Mouse (Mus musculus) embryo, embryonic 10 days (tissue): Measurements from ENCODE around the gene Tnrc6b.

Source experiments
- DNase-seq: peaks from one replicate; pipeline ENCODE4 v3.0.0-alpha.2; 2015; ENCODE audit warnings: low spot score

Gene Tnrc6b

DNA sequence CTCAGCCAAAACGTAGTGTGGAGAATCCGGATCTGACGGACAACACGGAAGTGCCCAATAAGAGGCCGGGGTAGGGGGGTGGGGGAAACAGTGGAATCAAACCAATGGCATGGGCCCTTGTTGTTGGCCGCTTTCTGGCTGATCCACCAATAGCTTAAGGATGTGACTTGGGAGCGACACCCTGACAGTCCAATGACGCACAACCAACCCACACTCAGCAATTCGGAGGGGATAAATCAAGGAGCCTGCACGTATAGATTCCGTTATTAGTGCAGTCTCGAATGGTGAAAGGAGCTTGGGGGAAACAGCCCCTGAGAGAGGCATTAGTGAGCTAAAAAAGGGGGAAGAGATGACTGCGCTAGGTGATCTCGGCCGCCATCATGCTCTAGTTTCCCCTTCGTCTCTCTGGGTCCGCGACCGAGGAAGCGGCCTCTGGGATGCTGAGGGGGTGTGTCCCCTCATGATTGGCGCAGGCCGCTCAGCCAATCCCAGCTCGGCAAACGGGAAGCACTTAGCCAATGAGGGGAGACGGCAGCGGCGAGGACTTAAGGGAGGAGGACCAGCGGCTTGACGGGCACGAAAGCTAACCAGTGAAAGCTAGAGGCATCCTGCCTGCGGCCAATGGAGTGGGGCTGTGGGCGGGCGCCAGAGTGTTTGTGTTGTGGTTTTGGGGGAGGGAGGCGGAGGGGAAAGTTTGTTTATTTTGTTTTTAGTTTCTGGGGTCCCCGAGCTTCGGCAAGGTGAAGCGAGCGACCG lies at the start of gene Tnrc6b:
Gene Tnrc6b (plus strand): TSS at position 706 of the 756 bp plus-strand sequence.
- DNase-seq, result peak; percentile 100

DNA sequence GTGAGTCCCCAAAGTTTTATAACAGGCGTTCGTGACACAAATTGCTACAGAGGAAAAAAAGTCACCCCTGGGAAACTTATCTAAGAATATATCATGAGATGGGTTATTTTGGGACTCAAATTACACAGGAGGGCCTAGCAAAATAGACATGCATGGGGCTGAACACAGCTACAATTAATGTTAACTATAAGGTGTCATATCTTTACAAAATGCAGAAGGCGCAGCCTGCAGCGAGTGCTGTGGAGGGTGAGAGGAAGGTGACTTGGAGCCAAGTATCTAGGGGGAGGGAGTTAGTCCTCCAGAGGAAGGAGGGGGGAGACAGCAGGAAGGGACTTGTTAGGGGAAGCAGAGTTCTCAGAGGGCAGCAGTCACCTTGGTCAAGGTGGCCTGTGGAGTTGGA lies 46.7 kb upstream of the Tnrc6b start:
- no peak for DNase-seq

DNA sequence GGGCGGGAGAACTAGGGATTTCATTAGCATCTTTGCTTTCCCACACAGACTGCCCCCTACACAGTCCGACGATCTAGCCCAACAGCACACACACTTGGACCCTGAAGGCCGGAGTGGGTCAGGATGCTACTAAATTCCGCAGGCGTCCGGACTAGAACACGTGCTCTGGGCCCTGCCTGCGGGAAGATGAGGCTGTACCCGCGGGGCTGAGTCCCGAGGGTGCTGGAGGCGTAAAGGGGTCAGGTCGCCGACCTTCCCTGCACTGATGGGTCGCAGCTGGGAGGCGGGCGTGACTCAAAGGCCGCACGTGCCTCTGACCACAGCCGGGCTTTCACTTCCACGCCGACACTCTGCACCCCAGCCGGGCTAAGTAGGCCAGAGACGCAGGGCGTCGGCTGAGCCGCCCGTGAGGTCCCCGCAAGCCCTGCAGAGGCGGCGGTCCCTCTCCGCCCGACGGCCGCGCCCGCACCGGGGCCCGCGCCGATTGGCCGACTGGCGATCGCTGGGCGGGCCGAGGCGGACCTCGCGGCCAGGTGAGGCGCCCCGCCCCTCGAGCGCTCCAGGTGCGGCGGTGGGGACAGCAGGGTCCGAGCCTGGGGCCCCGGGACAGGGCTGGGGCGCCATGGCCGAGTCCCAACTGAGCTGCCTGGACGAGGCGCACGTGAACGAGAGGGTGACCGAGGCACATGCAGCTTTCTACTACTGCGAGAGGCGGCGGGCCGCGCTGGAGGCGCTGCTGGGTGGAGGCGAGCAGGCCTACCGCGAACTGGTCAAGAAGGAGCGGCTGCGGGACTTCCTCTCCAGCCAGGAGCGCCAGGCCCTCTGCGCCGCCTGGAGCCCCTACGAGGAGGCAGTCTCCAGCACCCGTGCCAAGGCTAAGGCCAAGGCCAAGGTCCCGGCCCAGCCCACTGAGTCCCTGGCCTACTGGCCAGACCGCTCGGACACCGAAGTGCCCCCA lies 39.5 kb upstream of the Tnrc6b start, which contains the start of gene Fam83f:
Gene Fam83f (plus strand): TSS at position 553 of the 958 bp plus-strand sequence.
- DNase-seq, result peak; percentile 56

DNA sequence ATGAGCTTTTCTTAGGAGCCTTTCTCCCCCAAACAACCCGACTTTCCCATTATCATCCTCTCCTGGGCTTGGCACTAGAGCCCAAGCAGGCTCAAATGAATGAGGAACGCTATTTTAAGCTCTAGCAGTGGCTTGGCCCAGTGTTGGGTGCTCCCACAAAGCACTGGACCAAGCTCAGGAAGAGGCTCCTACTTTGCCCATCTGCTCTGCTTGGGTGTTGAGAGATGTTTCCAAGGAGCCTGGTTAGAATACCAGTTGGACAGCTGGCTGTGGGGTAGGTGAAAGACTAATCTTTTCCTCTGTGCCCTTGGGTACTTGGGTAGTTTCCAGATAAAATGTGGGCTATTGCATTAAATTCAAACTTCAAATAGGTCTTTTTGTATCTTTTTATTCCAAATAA lies 38.3 kb upstream of the Tnrc6b start:
- DNase-seq, result no peak

DNA sequence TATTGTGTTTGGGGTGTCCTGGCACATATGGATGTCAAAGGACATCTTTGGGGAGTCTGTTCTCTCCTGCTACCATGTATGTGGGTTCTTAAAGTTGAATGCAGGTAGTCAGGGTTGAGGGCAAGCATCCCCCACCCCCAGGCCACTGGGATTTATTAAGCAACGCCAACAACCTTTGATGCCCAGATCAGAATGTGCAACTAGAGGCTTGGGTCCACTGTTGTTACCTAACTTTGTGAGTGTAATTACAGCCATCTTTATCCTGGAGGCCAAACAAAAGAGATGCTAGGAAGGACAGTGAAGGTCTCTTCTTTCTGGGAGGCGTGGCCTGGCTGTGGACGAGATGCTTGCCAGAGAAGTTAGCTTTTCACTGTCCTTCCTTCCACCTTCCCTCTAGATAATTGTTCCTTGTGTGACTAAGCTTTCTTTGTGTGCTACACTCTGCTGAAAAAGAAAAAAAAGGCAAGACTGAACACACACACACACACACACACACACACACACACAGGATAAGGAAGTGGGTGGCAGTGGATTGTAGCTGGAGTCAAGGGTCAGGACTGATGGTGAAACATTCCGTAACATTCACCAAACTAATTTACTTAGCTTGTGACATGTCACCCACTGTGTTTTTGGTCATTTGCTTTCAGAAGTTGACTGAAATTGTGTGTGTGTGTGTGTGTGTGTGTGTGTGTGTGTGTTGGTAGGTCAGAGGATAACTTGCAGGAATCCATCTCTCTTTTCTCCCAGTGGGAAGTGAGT lies 37.6 kb upstream of the Tnrc6b start:
- no peak for DNase-seq

DNA sequence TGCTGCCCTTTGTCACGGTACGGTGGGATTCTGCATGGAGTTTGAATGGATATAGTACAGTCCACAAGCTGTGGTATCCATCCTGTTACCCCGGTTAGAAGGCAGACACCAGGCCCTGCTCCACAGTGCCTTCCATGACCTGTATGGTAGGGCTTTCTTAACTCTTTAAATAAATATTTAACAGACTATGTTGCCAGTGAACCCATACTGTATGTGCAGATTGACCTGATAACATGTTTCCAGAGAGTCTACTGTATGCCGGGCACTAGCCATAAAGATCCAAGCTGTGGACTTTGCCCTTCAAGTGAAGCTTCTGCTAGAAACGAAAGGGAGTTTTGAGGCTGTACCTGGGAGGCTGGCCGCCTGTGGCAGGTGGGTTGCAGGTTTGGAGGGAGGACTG lies 36.4 kb upstream of the Tnrc6b start:
- no peak for DNase-seq

DNA sequence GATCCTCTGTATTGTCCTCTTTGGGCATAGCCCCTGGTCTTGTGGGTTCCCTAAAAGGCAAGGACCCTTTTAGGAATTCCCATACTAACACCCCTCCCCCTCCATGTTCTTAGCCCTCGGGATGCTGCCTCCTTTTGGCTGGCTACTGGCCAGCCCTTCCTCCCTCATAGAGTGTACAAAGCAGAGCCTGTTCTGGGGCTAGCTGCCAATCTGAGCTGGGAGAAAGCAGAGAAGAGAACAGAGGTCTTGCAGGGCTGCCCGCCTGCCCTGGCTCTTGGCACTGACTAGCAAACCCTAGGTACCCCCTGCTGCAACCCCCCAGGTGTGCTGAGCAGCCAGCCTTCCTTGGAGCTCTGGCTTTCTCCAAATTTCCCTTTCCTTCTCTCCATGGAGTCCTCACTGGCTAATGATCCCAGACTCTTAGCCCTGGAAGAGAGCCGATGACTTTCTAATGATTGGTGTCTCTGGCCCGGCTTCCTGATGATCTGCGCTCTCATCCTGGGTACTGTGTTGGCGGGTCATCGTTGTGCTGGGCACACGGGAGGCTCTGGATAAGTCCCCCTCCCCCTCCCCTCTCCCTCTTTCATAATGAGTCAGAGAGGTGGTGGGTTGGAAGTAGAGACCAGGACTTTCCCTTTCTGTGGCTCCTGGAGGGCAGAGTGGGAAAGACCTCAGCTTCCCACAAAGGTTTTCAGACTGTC lies 31.4 kb upstream of the Tnrc6b start:
- no peak for DNase-seq

DNA sequence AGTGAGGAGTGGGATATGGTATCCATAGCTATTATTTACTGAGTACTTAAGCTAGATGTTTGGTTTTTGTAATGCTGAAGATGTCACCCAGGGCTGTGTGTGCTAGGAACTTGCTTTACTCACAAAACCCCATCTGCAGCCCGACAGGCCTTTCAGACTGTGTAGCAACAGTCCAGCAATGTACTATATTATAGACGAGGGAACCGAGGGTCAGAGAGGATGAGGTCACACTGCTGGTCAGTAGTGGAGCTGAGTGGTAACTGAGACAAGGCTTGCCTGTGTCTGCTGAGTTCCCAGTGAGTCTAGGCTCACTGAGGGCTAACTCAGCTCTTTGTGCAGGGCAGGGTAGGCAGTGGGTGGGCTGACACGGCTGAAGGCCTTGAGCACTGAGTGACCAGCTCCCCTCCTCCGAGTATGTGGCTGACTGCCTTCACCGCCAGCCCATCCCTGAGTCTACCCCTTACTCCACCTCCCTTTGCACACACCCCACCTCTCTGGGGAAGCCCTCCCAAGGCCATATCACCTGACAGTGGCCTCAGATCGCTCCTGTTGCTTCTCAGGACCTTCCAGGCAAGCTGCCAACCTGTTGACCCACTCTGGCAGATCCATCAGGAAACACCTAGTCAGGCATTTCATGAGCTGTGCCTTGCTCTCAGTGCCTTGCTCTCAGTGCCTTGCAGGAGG lies 30.6 kb upstream of the Tnrc6b start:
- no peak for DNase-seq

DNA sequence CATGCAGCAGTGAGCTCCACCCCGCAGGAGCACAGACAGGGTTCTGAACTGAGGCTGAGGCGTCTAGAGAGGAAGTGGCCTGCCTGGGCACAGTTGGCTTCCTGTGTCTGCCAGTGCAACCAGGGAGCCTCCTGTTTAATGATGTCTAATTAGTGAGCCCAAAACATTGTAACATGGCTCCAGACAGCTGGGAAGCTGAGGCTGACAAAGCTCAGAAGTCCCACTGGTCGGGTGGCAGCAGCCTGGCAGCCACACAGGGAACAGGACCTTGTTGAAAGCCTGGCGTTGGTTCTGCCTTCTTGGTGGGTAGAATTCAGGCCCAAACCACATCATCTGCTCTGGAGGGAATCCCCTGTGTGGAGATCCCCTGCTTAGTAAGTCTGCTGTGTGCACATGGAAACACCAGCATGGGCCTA lies 29.6 kb upstream of the Tnrc6b start:
- DNase-seq, result no peak

DNA sequence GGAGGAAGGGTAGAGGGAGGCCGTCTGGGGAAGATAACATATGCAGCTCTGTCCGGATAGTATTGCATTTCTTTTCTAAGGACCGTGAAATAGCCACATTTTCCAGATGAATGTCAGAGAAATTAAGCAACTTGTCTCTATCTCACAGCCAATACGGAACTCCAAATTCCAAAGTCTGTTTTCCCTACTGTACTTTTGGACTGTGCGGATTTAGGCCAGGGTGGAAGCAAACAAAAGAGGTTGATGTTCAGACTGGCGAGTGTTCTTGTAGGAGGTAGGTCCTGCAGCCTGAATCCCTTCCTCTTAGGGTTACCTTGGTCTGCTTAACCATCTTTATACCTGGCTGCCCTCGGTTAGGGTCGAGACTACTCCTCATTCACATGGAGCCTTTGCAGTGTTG lies 28.8 kb upstream of the Tnrc6b start:
- no peak for DNase-seq

DNA sequence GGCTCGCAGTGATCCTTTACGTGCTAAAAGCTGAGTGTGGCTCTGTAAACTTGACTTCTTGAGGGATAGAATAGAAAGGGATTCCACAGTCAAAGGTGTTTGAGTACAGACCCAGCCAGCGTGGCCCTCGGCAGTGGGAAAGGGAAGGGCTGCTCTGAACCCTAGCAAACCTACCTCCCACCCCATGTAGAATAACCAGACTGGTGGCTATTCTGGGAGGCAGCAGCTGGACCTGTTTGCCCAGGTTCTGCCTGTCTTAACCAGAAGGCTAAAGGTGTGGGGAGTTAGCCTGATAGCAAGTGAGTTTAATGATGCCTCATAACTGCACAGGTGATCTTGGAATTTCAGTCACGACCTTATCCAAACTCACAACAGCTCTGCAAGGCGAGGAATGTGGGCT lies 28.0 kb upstream of the Tnrc6b start:
- DNase-seq, result no peak

DNA sequence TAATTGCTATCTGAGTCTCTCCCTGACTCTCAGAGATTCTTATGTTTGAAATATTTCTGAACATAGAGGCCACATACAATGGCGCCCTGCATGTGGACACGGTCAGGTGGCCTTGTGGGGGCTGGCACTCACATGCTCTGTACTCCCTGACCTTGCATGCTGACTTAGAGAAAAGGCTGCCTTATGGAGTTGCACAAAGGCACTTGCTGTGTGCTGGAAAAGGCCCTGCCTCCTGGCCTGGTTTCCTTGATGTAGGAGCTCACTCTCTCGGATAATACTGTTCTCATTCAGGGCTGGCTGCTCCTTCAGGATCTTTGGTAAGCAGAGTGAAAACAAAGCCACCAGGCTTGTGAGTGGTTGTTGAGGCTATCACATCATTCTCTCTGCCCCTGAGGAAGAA lies 27.1 kb upstream of the Tnrc6b start:
- DNase-seq, result no peak

DNA sequence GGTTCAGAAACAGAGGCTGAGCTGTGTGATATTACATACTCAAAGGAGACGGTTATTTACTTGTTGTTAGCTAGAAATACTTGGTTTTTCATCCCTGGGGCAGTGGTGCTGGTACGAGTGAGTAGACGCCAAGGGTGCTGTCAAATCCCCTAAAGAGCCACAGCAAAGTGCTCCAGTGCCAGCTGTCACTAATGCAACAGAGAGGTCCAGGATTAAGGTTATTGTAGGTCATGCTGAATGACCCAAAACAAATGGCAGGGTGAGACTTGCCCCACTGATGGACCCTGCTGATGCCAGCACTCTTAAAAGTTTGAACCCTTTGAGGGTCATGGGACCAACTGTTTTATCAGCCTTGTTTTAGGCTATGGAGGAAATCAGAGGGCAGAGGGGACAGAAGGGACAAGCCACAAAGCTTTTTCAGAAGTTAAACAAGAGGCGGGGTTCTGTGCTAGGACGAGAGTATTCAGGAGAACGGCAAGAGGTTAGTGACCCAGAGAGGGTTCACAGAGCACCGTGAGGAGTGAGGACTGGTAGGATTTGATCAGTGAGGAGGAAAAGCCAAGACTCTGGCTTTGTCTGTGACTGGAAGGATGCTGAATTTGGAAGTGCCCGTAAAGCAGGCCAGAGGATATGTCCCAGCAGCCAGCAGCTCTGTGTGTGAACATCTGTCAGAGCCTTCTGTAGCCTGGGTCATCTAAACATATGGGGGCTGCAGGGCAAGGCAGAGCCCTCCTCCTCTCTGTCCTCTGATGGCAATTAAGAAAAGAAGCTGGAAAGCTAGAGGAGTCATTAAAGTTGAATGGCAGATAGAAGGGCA lies 26.1 kb upstream of the Tnrc6b start:
- DNase-seq, result peak; percentile 46

DNA sequence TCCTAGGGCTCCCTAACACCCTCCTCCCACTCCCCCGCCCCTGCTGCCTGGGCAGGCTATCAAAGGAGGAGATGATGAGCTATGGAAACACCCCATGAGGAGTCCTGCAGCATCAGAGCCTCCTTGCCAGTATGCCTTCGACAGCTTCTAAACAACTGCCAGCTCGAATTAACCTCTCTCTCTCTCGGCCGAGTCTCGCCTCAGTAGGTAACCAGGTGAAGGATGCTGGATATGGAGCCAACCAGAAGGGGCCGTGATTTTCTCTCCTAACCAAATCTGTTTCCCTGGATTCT lies 25.6 kb upstream of the Tnrc6b start:
- DNase-seq, result peak; percentile 25

DNA sequence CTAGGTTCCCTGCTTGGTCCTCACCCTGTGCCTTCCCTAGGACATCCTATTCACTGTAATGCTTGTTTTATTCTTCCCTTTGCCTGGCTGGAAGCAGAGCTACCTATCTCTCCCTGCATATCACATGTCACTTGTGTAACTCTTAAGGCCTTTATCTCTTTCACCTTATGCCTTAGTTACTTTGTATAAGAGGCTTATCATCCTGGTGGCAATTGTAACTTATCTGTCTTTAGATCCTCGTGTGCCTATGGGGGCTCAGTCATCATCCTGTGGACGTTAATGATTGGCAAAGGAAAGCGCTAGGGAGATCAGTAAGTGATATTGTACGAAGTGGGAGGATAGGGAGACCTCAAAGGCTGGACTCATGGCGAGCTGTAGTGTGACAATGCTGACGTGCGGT lies 22.6 kb upstream of the Tnrc6b start:
- DNase-seq, result no peak

DNA sequence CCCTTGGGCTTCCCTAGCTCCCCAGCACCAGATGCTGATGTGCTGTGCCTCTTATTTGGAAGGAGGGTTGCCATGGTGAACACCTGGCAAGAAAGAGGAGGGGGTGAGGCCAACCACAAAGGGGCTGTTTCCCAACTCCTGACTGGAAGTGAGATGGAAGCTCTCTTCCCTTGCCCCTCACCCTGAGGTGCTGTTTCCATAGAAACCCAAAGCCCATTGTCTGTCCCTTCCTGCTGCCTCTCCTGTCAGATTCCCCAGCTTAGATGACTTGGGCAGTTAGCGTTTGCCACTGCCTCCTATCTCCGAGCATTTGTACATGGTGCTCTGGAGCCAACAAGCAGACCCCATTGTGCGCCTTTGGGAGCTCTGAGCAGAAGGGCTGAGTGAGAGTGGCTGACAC lies 17.6 kb upstream of the Tnrc6b start:
- no peak for DNase-seq

DNA sequence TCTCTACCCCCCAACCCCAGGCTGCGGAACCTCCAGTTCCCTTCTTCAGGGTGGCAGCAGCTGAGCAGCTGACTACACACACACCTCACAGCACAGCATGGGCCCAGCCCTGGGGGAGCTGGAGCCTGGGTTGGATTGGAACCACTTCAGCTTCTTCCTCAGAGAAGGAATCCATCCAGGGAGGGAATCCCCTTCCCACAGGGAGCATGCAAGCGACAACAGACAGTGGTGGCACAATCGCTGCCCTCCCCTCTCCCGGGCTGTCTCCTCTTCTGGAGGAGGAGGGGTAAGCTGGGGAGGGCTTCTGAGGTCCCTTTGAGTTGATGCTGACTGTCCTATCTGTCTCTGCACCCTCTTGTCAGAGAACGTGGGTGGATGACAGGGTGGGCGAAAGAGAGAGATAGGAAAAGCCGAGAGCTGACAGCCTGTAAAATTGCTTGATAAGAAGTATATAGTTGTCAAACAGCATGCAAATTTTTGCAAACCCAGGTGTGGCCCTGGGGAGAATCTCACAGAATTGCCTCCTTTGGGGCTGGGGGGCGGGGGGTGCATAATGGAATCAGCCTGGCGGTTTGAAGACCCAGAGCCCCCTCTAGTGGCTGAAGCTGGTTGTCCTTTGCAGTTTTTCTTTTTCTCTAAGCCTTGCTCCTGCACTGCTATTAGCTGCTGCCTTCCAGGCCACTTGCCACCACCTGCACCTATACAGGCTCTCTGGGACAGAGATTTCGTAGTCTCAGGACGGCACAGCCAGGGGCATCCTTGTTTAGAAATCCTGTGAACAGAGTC lies 16.8 kb upstream of the Tnrc6b start:
- DNase-seq, result no peak

DNA sequence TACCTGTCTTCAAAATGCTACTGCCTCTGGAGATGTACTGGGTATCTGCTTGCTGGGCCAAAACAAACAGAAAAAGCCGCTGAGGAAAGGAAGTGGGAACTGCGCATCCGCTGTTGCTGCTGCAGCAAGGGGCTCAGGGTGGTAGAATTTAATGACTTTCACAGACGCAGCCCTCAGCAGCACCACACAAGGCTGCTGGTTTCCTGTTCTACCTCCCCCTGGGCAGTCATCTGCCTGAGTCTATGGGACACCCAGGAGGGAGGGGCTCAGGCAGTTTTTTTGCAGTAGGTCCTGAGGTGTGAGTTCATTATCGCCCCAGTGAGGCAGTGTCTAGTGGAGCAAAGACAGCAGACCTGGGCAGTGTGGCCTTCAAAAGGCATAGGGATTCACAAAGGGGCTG lies 13.5 kb upstream of the Tnrc6b start:
- peak; percentile 49 for DNase-seq

DNA sequence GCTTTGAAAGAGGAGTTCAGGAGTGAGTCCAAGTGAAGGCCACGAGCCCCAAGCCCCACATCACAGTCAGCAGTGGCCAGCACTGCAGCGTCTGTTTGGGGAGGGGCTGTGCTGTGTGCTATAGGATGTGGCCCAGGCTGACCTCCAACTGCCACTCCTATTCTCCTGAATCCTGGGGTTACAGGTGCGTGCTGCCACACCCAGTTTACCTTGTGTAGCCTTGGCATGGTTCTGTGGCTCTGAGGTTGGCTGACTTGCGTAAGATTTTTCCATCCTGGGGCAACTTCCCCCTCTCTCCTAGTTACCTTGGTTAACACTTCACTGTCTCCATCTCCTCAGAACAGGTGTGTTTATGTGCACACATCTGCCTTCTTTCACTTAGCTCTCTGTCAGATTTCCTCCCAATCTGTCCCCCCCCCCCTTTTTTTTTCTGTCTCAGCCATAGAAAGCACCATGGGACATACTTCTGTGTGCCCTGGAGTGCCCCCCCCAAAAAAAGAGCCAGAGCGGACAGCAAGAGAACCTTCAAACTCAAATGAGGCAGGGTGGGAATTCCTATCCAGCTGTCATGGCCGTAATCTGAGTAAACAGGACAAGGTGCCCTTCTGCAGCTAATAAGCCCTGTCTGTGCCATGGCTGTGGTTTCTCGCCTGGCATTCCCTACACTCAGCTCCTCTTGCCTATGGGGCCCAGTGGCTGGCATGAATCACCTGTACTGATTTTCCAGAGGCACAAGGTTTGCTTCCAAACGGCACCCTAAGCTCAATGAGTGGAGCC lies 9.4 kb upstream of the Tnrc6b start:
- DNase-seq, result no peak
